In genomic region chr1:165707640-165708322, GRCm38 (mm10) we compare ENCODE assay signal across 8 mouse cellular contexts. TPM values are rescaled to one million over a fixed set of nuclear protein-coding genes. Genes with fewer than 3 reads are reported as not detected.
A peak's percentile ranks its signal among the peaks of the same experiment; 100 is the strongest.
DNase-seq lines count a peak whose midpoint lies in the region; ATAC-seq and TF ChIP-seq lines count a peak whose summit lies in the region.

No protein-coding gene starts in this region.

- H3K9me3 ChIP-seq in heart, embryonic 11.5 days (replicated peaks; ENCODE audit: control insufficient read depth, low read length): no peaks in the 10 kb centered on the region
- H3K9me3 ChIP-seq in kidney, embryonic 14.5 days (ENCODE audit: control insufficient read depth, low read length): no peaks in the 10 kb centered on the region

- H3K4me1 ChIP-seq in heart, embryonic 11.5 days (ENCODE audit: control insufficient read depth, insufficient read depth, low read length): peaks cover 55% of the 10 kb centered on the region
- peaks cover 43% of the 10 kb centered on the region for H3K4me1 ChIP-seq in kidney, embryonic 14.5 days (ENCODE audit: control insufficient read depth, insufficient read depth, low read length)

- WGBS in heart, embryonic 11.5 days (ENCODE audit: insufficient replicate concordance): under 1% methylated on average over 47 of the region's 47 CpGs
- WGBS in kidney, embryonic 14.5 days: under 1% methylated on average over 41 of the region's 47 CpGs

- peak overlapping the region; percentile 97 for H3K9ac ChIP-seq in heart, embryonic 11.5 days (ENCODE audit: low read depth, low read length)
- peak overlapping the region; percentile 71 for H3K9ac ChIP-seq in kidney, embryonic 14.5 days (ENCODE audit: low read depth, low read length)

- no peak for DNase-seq in layer of hippocampus, adult 2 months (ENCODE audit: low spot score in 2 of 2)
- no peak for DNase-seq in layer of hippocampus, adult 11-12 months (ENCODE audit: low spot score)
- peak; percentile 65 for DNase-seq in embryo, embryonic 9.5 days (ENCODE audit: extremely low spot score)
- peak; percentile 81 for DNase-seq in lung, postnatal 14 days
- DNase-seq in ovary, postnatal 36 days (ENCODE audit: low spot score): peak; percentile 66
- DNase-seq in layer of hippocampus, postnatal 36 days: no peak

- peak overlapping the region; percentile 77 for H3K27ac ChIP-seq in layer of hippocampus, adult 2 months
- peak overlapping the region; percentile 96 for H3K27ac ChIP-seq in heart, embryonic 11.5 days (ENCODE audit: low read depth, low read length)
- peak overlapping the region; percentile 77 for H3K27ac ChIP-seq in kidney, embryonic 14.5 days (ENCODE audit: low read depth, low read length)

- H3K36me3 ChIP-seq in heart, embryonic 11.5 days (ENCODE audit: control insufficient read depth, insufficient read depth, low read length): no peaks in the 10 kb centered on the region
- no peaks in the 10 kb centered on the region for H3K36me3 ChIP-seq in kidney, embryonic 14.5 days (ENCODE audit: control insufficient read depth, insufficient read depth, low read length)

- peak overlapping the region; percentile 70 for H3K4me2 ChIP-seq in heart, embryonic 11.5 days
- H3K4me2 ChIP-seq in kidney, embryonic 14.5 days (replicated peaks; ENCODE audit: low read depth, low read length): peak overlapping the region; percentile 55

- ATAC-seq in heart, embryonic 11.5 days (replicated peaks; ENCODE audit: insufficient number of reproducible peaks, low FRiP score, low TSS enrichment): peak; percentile 83
- peak; percentile 86 for ATAC-seq in kidney, embryonic 14.5 days (ENCODE audit: low FRiP score, low TSS enrichment)

- no peak for TF ChIP-seq CTCF in layer of hippocampus, adult 2 months (conservative IDR thresholded peaks at IDR 0.05)

- H3K27me3 ChIP-seq in heart, embryonic 11.5 days (ENCODE audit: control insufficient read depth, insufficient read depth, low read length): no peaks in the 10 kb centered on the region
- H3K27me3 ChIP-seq in kidney, embryonic 14.5 days (ENCODE audit: control insufficient read depth, insufficient read depth, low read length): no peaks in the 10 kb centered on the region

- H3K4me3 ChIP-seq in layer of hippocampus, adult 2 months: peak overlapping the region; percentile 59
- peak overlapping the region; percentile 81 for H3K4me3 ChIP-seq in heart, embryonic 11.5 days (ENCODE audit: low read depth, low read length)
- H3K4me3 ChIP-seq in kidney, embryonic 14.5 days (ENCODE audit: low read length): peak overlapping the region; percentile 74

RNA-seq across cellular contexts. Expression of gene Rcsd1, which starts 1.8 kb away (rescaled TPM):
- total RNA-seq in layer of hippocampus, adult 2 months (2021): 1 to 10 TPM; 3.7 to 4.9 TPM
- 85.4 and 91.8 TPM in 2 replicates for polyA plus RNA-seq in heart, embryonic 11.5 days (2014; fragmentation: Nextera tagmentation; extraction: Ambion mirVana)
- 29.4 and 44.4 TPM in 2 replicates for polyA plus RNA-seq in kidney, embryonic 14.5 days (2014; fragmentation: Nextera tagmentation; extraction: Ambion mirVana)
- 1 to 10 TPM; 3.7 to 4.8 TPM for total RNA-seq in layer of hippocampus, postnatal 36 days (2021)

RNA-seq across cellular contexts. Expression of gene Creg1, which starts 55.8 kb away (rescaled TPM):
- total RNA-seq in layer of hippocampus, adult 2 months (2021): 10 to 100 TPM; 23.8 to 26.4 TPM
- polyA plus RNA-seq in heart, embryonic 11.5 days (2014; fragmentation: Nextera tagmentation; extraction: Ambion mirVana): 108 and 109 TPM in 2 replicates
- polyA plus RNA-seq in kidney, embryonic 14.5 days (2014; fragmentation: Nextera tagmentation; extraction: Ambion mirVana): 53.8 and 56.9 TPM in 2 replicates
- 10 to 100 TPM; 21.3 to 35.2 TPM for total RNA-seq in layer of hippocampus, postnatal 36 days (2021)

Comparison
In these comparisons a context has a peak if more than half of its experiments do, and no peak if none do; other contexts are left out.
1. DNase-seq: peak in embryo, embryonic 9.5 days (single experiment), lung, postnatal 14 days (single experiment) and ovary, postnatal 36 days (single experiment); none in layer of hippocampus, adult 2 months (0 of 2), layer of hippocampus, adult 11-12 months (single experiment) and layer of hippocampus, postnatal 36 days (0 of 2).
2. Peak in every context shown above with its lines, with median percentiles within 50 percentile points of each other: H3K27ac ChIP-seq and H3K4me3 ChIP-seq.